Mouse (Mus musculus): ENCODE data around the gene Asb18. TPM values are rescaled to one million over a fixed set of nuclear protein-coding genes. Genes with fewer than 3 reads are reported as not detected.

Gene Asb18
- polyA plus RNA-seq, 1 experiment from 2014 or later = 0.39 TPM

DNA sequence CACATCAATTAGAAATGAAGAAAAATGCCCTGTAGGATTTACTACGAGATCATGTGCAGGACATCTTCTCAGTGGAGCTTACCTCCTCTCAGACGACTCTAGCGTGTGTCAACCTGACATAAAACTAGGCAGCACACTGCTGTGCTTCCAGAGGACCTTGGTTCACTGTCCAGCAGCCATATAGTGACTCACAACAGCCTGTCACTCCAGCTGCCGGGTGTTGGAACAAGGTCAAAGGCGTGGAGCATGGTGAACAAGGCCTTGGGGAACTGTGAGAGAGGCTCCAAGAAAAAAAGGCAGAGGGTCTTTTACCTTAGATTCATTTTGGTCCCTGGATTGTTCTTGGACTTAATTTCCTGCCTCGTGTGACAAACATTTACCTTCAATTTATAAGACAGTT is 3.6 kb upstream of the Asb18 start:
- Histone ChIP-seq H3K9me3 (replicated peaks; ENCODE audit: control insufficient read depth, low read length, poor library complexity, severe bottlenecking) (no peaks in the 10 kb centered on the region), H3K4me2 (ENCODE audit: low read length) (no peak overlapping the region), H3K36me3 (ENCODE audit: control insufficient read depth, insufficient read depth, low read length) (no peaks in the 10 kb centered on the region), H3K27ac (ENCODE audit: low read length) (no peak overlapping the region), H3K9ac (ENCODE audit: low read depth, low read length) (no peak overlapping the region), H3K4me3 (ENCODE audit: low read depth, low read length) (no peak overlapping the region), H3K4me1 (ENCODE audit: control insufficient read depth, insufficient read depth, low read length) (no peaks in the 10 kb centered on the region), H3K27me3 (ENCODE audit: control insufficient read depth, insufficient read depth, low read depth, low read length) (no peaks in the 10 kb centered on the region)
- 82% methylated on average over 6 of the region's 6 CpGs for WGBS
- ATAC-seq = no peak

DNA sequence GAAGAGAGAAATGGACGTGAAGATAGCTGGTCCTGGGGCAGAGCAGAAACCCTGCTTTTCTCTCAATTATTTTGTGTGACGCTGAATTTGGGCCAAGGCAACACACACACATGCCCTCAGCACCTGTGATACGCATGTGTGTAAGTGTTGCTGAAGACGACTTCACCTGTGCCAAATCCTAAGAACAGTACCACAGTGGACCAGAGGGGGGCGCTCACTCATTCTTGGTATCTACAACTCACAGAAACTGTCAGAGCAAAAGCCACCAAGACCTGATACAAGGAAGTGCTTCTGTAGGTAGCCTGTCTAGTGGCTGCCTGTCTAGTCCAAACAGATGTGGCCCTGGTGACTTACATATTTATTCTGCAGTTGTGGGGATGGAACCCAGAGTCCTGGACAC is 1.2 kb downstream of the Asb18 start:
- no peaks in the 10 kb centered on the region for H3K9me3 ChIP-seq (replicated peaks; ENCODE audit: control insufficient read depth, low read length, poor library complexity, severe bottlenecking)
- H3K36me3 ChIP-seq (ENCODE audit: control insufficient read depth, insufficient read depth, low read length) = no peaks in the 10 kb centered on the region
- H3K27ac ChIP-seq (ENCODE audit: low read length) = no peak overlapping the region
- H3K9ac ChIP-seq (ENCODE audit: low read depth, low read length) = no peak overlapping the region
- no peak for ATAC-seq
- 77% methylated on average over 5 of the region's 5 CpGs for WGBS
- no peaks in the 10 kb centered on the region for H3K4me1 ChIP-seq (ENCODE audit: control insufficient read depth, insufficient read depth, low read length)
- H3K27me3 ChIP-seq (ENCODE audit: control insufficient read depth, insufficient read depth, low read depth, low read length) = 0 out of 2 replicates have a peak, but pooled peaks cover under 1% of the 10 kb centered on the region
- no peak overlapping the region for H3K4me2 ChIP-seq (ENCODE audit: low read length)
- no peak overlapping the region for H3K4me3 ChIP-seq (ENCODE audit: low read depth, low read length)

DNA sequence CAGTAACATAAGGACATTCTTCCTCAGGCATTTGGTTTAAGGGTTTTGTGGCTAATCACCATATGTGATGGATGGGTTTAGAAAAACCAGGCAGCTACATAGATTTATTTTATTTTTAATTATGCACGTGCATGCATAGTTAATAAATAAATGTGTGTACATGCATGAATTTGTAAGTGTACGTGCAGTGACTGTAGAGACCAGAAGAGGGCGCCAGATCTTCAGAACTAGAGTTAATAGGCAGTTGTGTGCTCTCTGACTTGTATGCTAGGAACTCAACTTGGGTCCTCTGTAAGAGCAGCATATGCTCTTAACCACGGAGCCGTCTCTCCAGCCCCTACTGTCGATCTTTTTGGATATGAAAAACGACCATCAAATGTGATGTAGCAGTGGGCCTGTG is 1.6 kb downstream of the Asb18 start:
- no peak overlapping the region for H3K4me2 ChIP-seq (ENCODE audit: low read length)
- no peaks in the 10 kb centered on the region for H3K9me3 ChIP-seq (replicated peaks; ENCODE audit: control insufficient read depth, low read length, poor library complexity, severe bottlenecking)
- no peaks in the 10 kb centered on the region for H3K4me1 ChIP-seq (ENCODE audit: control insufficient read depth, insufficient read depth, low read length)
- no peak overlapping the region for H3K4me3 ChIP-seq (ENCODE audit: low read depth, low read length)
- H3K36me3 ChIP-seq (ENCODE audit: control insufficient read depth, insufficient read depth, low read length) = no peaks in the 10 kb centered on the region
- WGBS = 70% methylated on average over 7 of the region's 7 CpGs
- H3K9ac ChIP-seq (ENCODE audit: low read depth, low read length) = no peak overlapping the region
- H3K27me3 ChIP-seq (ENCODE audit: control insufficient read depth, insufficient read depth, low read depth, low read length) = 0 out of 2 replicates have a peak, but pooled peaks cover 3% of the 10 kb centered on the region
- ATAC-seq = no peak
- H3K27ac ChIP-seq (ENCODE audit: low read length) = no peak overlapping the region

DNA sequence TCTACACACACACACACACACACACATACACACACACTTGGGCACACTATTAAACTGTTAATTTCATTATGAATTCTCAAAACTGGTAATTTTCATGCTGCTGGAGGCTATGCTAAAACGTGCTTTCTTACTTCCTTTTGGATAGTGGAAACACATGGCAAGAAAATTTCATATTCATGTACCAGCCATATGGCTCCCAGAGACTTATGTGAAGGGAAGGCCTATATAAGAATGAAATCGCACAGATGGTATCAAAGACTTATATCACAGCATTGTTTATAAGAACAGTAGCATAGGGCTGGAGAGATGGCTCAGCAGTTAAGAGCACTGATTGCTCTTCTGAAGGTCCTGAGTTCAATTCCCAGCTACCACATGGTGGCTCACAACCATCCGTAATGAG is 2.3 kb downstream of the Asb18 start:
- 76% methylated on average over 3 of the region's 3 CpGs for WGBS
- no peak overlapping the region for H3K9ac ChIP-seq (ENCODE audit: low read depth, low read length)
- no peak overlapping the region for H3K4me2 ChIP-seq (ENCODE audit: low read length)
- no peak overlapping the region for H3K4me3 ChIP-seq (ENCODE audit: low read depth, low read length)
- 0 out of 2 replicates have a peak, but pooled peaks cover 3% of the 10 kb centered on the region for H3K27me3 ChIP-seq (ENCODE audit: control insufficient read depth, insufficient read depth, low read depth, low read length)
- no peak overlapping the region for H3K27ac ChIP-seq (ENCODE audit: low read length)
- H3K9me3 ChIP-seq (replicated peaks; ENCODE audit: control insufficient read depth, low read length, poor library complexity, severe bottlenecking) = no peaks in the 10 kb centered on the region
- no peaks in the 10 kb centered on the region for H3K36me3 ChIP-seq (ENCODE audit: control insufficient read depth, insufficient read depth, low read length)
- ATAC-seq = no peak
- H3K4me1 ChIP-seq (ENCODE audit: control insufficient read depth, insufficient read depth, low read length) = no peaks in the 10 kb centered on the region

DNA sequence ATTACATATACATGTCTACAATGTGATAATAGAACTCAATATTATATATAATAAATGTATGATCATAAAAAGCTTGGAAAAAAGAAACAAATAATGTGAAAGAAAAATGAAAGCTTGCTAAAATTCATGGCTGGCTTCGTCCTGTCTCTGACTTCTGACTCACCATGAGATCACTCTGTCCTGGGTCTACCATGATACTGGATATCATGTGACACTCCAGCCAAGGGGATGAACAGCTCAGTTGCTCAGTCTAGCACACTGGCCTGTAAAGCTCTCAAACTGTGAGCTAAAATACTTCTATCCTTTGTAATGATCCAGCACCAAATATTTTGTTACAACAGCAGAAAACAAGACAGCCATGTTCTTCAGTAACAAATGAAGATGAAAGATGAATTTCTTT is 4.4 kb downstream of the Asb18 start:
- Histone ChIP-seq H3K9ac (ENCODE audit: low read depth, low read length) (no peak overlapping the region), H3K4me2 (ENCODE audit: low read length) (no peak overlapping the region), H3K36me3 (ENCODE audit: control insufficient read depth, insufficient read depth, low read length) (no peaks in the 10 kb centered on the region), H3K27me3 (ENCODE audit: control insufficient read depth, insufficient read depth, low read depth, low read length) (0 out of 2 replicates have a peak, but pooled peaks cover 3% of the 10 kb centered on the region), H3K4me3 (ENCODE audit: low read depth, low read length) (no peak overlapping the region), H3K9me3 (replicated peaks; ENCODE audit: control insufficient read depth, low read length, poor library complexity, severe bottlenecking) (no peaks in the 10 kb centered on the region), H3K4me1 (ENCODE audit: control insufficient read depth, insufficient read depth, low read length) (no peaks in the 10 kb centered on the region), H3K27ac (ENCODE audit: low read length) (no peak overlapping the region)
- whole genome bisulfite sequencing = 94% methylated on average over 1 of the region's 1 CpGs
- no peak for ATAC-seq

DNA sequence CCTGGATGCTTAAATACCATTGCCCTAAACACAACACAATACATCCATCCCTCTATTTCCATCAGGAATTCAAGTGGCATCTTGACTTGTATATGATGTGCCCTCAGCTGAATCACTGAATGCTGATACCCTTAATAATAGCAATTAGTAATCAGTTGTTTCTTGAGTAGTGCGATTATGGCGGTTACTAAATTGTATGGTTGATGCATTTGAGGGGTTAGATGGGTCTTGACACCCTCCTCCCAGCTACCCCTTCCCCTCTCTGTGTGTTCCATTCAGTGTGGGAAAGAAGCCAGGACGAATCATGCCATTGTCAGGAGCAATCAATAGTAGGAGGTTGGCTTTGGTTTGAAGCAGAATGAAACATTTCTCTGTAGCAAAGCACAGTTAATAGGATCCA is 5.3 kb downstream of the Asb18 start:
- H3K9me3 ChIP-seq (replicated peaks; ENCODE audit: control insufficient read depth, low read length, poor library complexity, severe bottlenecking) = no peaks in the 10 kb centered on the region
- H3K27ac ChIP-seq (ENCODE audit: low read length) = no peak overlapping the region
- no peak overlapping the region for H3K4me3 ChIP-seq (ENCODE audit: low read depth, low read length)
- H3K4me1 ChIP-seq (ENCODE audit: control insufficient read depth, insufficient read depth, low read length) = no peaks in the 10 kb centered on the region
- H3K9ac ChIP-seq (ENCODE audit: low read depth, low read length) = no peak overlapping the region
- H3K27me3 ChIP-seq (ENCODE audit: control insufficient read depth, insufficient read depth, low read depth, low read length) = 0 out of 2 replicates have a peak, but pooled peaks cover 3% of the 10 kb centered on the region
- no peak overlapping the region for H3K4me2 ChIP-seq (ENCODE audit: low read length)
- no peak for ATAC-seq
- WGBS = 75% methylated on average over 3 of the region's 3 CpGs
- H3K36me3 ChIP-seq (ENCODE audit: control insufficient read depth, insufficient read depth, low read length) = no peaks in the 10 kb centered on the region

DNA sequence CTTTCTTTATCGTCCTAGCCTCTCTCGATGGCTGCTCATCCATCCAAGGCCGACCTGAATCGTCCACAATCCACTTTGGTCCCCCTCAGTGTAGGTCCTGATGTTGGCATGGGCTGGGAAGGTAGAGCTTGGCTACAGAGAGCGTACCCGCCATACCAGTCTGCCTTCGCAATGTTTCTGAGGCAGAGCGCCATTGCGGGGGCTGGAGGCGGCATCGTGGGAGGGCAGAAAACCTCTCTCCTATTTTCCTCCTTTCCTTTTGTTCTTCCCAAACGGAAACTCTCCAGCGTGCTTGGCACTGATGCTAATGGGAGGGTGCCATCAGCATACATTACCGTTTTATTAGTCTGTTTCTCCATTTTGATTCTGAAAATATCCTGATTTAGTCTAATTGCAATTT is 7.8 kb downstream of the Asb18 start:
- no peaks in the 10 kb centered on the region for H3K9me3 ChIP-seq (replicated peaks; ENCODE audit: control insufficient read depth, low read length, poor library complexity, severe bottlenecking)
- H3K27me3 ChIP-seq (ENCODE audit: control insufficient read depth, insufficient read depth, low read depth, low read length) = 0 out of 2 replicates have a peak, but pooled peaks cover 3% of the 10 kb centered on the region
- H3K9ac ChIP-seq (ENCODE audit: low read depth, low read length) = no peak overlapping the region
- 75% methylated on average over 14 of the region's 14 CpGs for WGBS
- H3K4me3 ChIP-seq (ENCODE audit: low read depth, low read length) = no peak overlapping the region
- ATAC-seq = 0 out of 2 replicates have a peak, but pooled peaks have one; percentile 17
- peak overlapping the region; percentile 12; the same call in 1 of the 2 replicates for H3K27ac ChIP-seq (ENCODE audit: low read length)
- no peak overlapping the region for H3K4me2 ChIP-seq (ENCODE audit: low read length)
- no peaks in the 10 kb centered on the region for H3K4me1 ChIP-seq (ENCODE audit: control insufficient read depth, insufficient read depth, low read length)
- no peaks in the 10 kb centered on the region for H3K36me3 ChIP-seq (ENCODE audit: control insufficient read depth, insufficient read depth, low read length)

DNA sequence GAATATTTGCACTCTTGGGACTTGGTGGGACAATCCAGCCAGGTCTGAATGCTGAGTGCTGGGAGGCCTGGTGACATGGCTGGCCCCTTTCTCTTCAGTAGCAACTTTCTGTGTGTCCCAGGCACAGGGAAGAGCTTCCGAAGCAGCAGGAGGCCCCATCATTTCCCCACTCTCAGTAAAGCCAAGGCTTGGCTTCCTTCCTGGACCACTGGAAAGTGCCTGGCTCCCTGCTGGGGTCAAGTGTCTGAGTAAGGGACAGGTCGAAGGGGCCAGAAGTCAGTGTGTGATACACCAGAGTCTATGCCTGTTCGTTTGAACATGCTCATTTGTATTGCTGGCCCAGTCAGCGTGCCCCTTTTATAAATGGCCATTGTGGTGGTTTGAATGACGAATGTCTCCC is 13.5 kb downstream of the Asb18 start:
- no peak for ATAC-seq
- Histone ChIP-seq H3K27ac (ENCODE audit: low read length) (no peak overlapping the region), H3K4me2 (ENCODE audit: low read length) (no peak overlapping the region), H3K4me3 (ENCODE audit: low read depth, low read length) (no peak overlapping the region), H3K9ac (ENCODE audit: low read depth, low read length) (no peak overlapping the region), H3K9me3 (replicated peaks; ENCODE audit: control insufficient read depth, low read length, poor library complexity, severe bottlenecking) (no peaks in the 10 kb centered on the region), H3K4me1 (ENCODE audit: control insufficient read depth, insufficient read depth, low read length) (no peaks in the 10 kb centered on the region), H3K27me3 (ENCODE audit: control insufficient read depth, insufficient read depth, low read depth, low read length) (no peaks in the 10 kb centered on the region; the same call in 1 of the 2 replicates), H3K36me3 (ENCODE audit: control insufficient read depth, insufficient read depth, low read length) (no peaks in the 10 kb centered on the region)
- 46% methylated on average over 5 of the region's 5 CpGs for WGBS

DNA sequence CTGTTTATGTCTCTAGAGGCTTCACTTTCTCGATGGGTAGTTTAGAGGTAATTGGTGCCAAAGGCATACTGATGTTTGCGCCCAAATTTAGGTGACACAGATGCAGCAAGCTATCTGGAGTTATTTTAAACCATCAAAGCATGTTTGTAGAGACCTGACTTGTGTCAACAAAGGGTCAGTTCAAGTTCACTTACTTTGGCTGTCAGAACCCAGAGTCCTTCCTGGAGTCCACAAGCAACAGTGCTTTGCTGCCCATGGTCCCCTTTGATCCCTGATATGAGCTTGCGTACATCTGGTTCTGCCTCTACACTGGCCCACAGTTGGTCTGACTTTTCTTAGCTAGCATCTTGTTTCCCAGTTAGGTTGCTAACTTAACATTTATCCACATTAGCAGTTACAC is 14.6 kb downstream of the Asb18 start:
- ATAC-seq = no peak

More for the DNA sequence above, 14.6 kb downstream of the Asb18 start:
- H3K4me3 ChIP-seq (ENCODE audit: low read depth, low read length) = no peak overlapping the region
- H3K9ac ChIP-seq (ENCODE audit: low read depth, low read length) = no peak overlapping the region
- H3K4me2 ChIP-seq (ENCODE audit: low read length) = no peak overlapping the region
- no peak overlapping the region for H3K27ac ChIP-seq (ENCODE audit: low read length)
- no peaks in the 10 kb centered on the region for H3K36me3 ChIP-seq (ENCODE audit: control insufficient read depth, insufficient read depth, low read length)
- H3K4me1 ChIP-seq (ENCODE audit: control insufficient read depth, insufficient read depth, low read length) = no peaks in the 10 kb centered on the region
- WGBS = 94% methylated on average over 3 of the region's 3 CpGs
- H3K27me3 ChIP-seq (ENCODE audit: control insufficient read depth, insufficient read depth, low read depth, low read length) = peaks cover 7% of the 10 kb centered on the region; the same call in 1 of the 2 replicates
- H3K9me3 ChIP-seq (replicated peaks; ENCODE audit: control insufficient read depth, low read length, poor library complexity, severe bottlenecking) = no peaks in the 10 kb centered on the region
